Mouse (Mus musculus) forebrain, embryonic 14.5 days (tissue): ENCODE results near the gene Iqsec1. TPM values are rescaled to one million over a fixed set of nuclear protein-coding genes. Genes with fewer than 3 reads are reported as not detected.

Source experiments
- ATAC-seq: fragments of 200-750 bp; cut with Nextera tagmentation; 2 replicates; pipeline ENCODE4 v1.8.0; 2017; ENCODE audit warnings: mild to moderate bottlenecking, moderate library complexity
- DNase-seq: peaks from one replicate; pipeline ENCODE4 v3.0.0-alpha.2; 2015; ENCODE audit warnings: low spot score
- H3K27ac ChIP-seq: fragments of 300-500 bp; sonication (generic); 2 replicates; pipeline ENCODE4 v1.5.1; 2014; ENCODE audit warnings: low read depth, mild to moderate bottlenecking, control low read depth, low read length, moderate library complexity
- H3K27me3 ChIP-seq: fragments of 300-500 bp; sonication (generic); replicated peaks from 2 replicates; pipeline ENCODE4 v1.6.1; 2014; ENCODE audit warnings: low read length, control low read depth, mixed read lengths; ENCODE audit not compliant: control insufficient read depth, insufficient read depth
- H3K36me3 ChIP-seq: fragments of 300-500 bp; sonication (generic); 2 replicates; pipeline ENCODE4 v1.6.1; 2014; ENCODE audit warnings: low read length, control low read depth; ENCODE audit not compliant: control insufficient read depth, insufficient read depth
- H3K4me1 ChIP-seq: fragments of 300-500 bp; sonication (generic); 2 replicates; pipeline ENCODE4 v1.6.1; 2014; ENCODE audit warnings: antibody characterized with exemption, low read length, control low read depth; ENCODE audit not compliant: control insufficient read depth, insufficient read depth
- H3K4me2 ChIP-seq: fragments of 300-500 bp; sonication (generic); 2 replicates; pipeline ENCODE4 v1.6.1; 2014; ENCODE audit warnings: mild to moderate bottlenecking, control low read depth, low read length
- H3K4me3 ChIP-seq: fragments of 300-500 bp; sonication (generic); 2 replicates; pipeline ENCODE4 v1.5.1; 2014; ENCODE audit warnings: low read depth, low read length, control low read depth
- H3K9ac ChIP-seq: fragments of 300-500 bp; sonication (generic); 2 replicates; pipeline ENCODE4 v1.6.1; 2014; ENCODE audit warnings: mild to moderate bottlenecking, low read length, control low read depth, moderate library complexity
- H3K9me3 ChIP-seq: fragments of 300-500 bp; sonication (generic); replicated peaks from 2 replicates; pipeline ENCODE4 v1.6.1; 2016; ENCODE audit warnings: low read length, control low read depth, mixed read lengths; ENCODE audit not compliant: control insufficient read depth
- WGBS: fragments of 180-500 bp; shearing (Covaris S2); extraction: QIAGEN DNeasy Blood & Tissue Kit; methylation state at CpG from one replicate; pipeline ENCODE4 v1.1.7; 2014; 5-methylcytosine and 5-hydroxymethylcytosine counted together
- microRNA-seq: library from miRNA; unstranded; fragments of <30 nt; microRNA quantifications from one replicate; pipeline ENCODE4, GENCODE M21; 2016
- polyA plus RNA-seq: library from polyadenylated mRNA; unstranded; fragments of >200 nt; fragmentation: Nextera tagmentation; extraction: Ambion mirVana; gene quantifications from 2 replicates; pipeline ENCODE4 v1.2.1, GENCODE M21; 2014

The Iqsec1 gene
- polyA plus RNA-seq, 1 experiment from 2014 or later: 15.0 TPM

DNA sequence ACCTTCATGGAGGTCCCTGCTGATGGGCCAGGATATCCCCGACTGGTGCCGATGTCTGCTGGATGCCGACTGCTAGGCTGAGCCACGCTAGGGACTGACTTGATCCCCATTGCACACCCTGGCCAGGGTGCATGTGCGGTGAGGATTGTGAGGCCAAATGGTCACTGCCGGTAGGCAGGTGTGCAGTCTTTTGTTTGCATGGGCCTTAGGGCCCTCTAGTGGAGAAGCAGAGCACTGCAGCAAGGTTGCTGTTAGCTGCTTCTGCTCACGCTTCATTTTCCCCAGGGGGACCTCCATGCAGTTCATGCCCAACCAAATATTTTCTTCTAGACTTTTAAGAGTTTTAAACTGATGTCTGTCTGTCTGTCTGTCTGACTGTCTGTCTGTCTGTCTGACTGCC lies 381.9 kb downstream of the Iqsec1 start:
- Histone ChIP-seq H3K27me3 (no peaks in the 10 kb centered on the region), H3K36me3 (no peaks in the 10 kb centered on the region), H3K4me1 (no peaks in the 10 kb centered on the region), H3K9me3 (no peaks in the 10 kb centered on the region), H3K4me3 (no peak overlapping the region), H3K27ac (no peak overlapping the region), H3K4me2 (no peak overlapping the region), H3K9ac (no peak overlapping the region)
- ATAC-seq (no peak), DNase-seq (peak; percentile 75)
- 24% methylated on average over 7 of the region's 7 CpGs for WGBS

Small RNA genes lying within 50 kb of the gene (microRNA-seq; reads per million reads assigned to microRNA genes)
- gene Gm24816: not detected

Other genes with a start within 250 kb of the Iqsec1 start
- gene Nup210, start 128.1 kb upstream of the Iqsec1 start, polyA plus RNA-seq: 13.9 and 15.6 TPM in 2 replicates
- 24.5 and 26.1 TPM in 2 replicates for gene Hdac11, start 168.0 kb upstream of the Iqsec1 start, polyA plus RNA-seq
- gene Fbln2, start 223.8 kb upstream of the Iqsec1 start, polyA plus RNA-seq: 7.3 and 12.8 TPM in 2 replicates